Mouse (Mus musculus) forebrain, embryonic 11.5 days (tissue): ENCODE measurements at regions not wholly inside any gene's neighbourhood (a gene's known extent, or its start where the extent isn't known, plus 50 kb on each side); places are given as distances from the start of the nearest gene placed in this dataset.

Experiments used
- ATAC-seq: fragments of 200-750 bp; cut with Nextera tagmentation; replicated peaks from 2 replicates; pipeline ENCODE4 v1.8.0; 2017; ENCODE audit warnings: moderate TSS enrichment; ENCODE audit not compliant: low FRiP score
- DNase-seq: peaks from one replicate; pipeline ENCODE4 v3.0.0-alpha.2; 2017; ENCODE audit warnings: low spot score
- H3K27ac ChIP-seq: fragments of 300-500 bp; sonication (generic); 2 replicates; pipeline ENCODE4 v1.5.1; 2014; ENCODE audit warnings: low read depth, low read length
- H3K27me3 ChIP-seq: fragments of 300-500 bp; sonication (generic); 2 replicates; pipeline ENCODE4 v1.6.1; 2014; ENCODE audit warnings: mild to moderate bottlenecking, low read length, mixed read lengths; ENCODE audit not compliant: control insufficient read depth, insufficient read depth
- H3K36me3 ChIP-seq: fragments of 300-500 bp; sonication (generic); 2 replicates; pipeline ENCODE4 v1.6.1; 2014; ENCODE audit warnings: mild to moderate bottlenecking, low read length, moderate library complexity, mixed read lengths; ENCODE audit not compliant: control insufficient read depth, insufficient read depth
- H3K4me1 ChIP-seq: fragments of 300-500 bp; sonication (generic); replicated peaks from 2 replicates; pipeline ENCODE4 v1.6.1; 2014; ENCODE audit warnings: low read length, mixed read lengths; ENCODE audit not compliant: control insufficient read depth, insufficient read depth
- H3K4me2 ChIP-seq: fragments of 300-500 bp; sonication (generic); 2 replicates; pipeline ENCODE4 v1.6.1; 2014; ENCODE audit warnings: low read depth, mild to moderate bottlenecking, low read length, moderate library complexity, mixed read lengths; ENCODE audit not compliant: severe bottlenecking
- H3K4me3 ChIP-seq: fragments of 300-500 bp; sonication (generic); 2 replicates; pipeline ENCODE4 v1.5.1; 2014; ENCODE audit warnings: low read depth, low read length
- H3K9ac ChIP-seq: fragments of 300-500 bp; sonication (generic); 2 replicates; pipeline ENCODE4 v1.6.1; 2014; ENCODE audit warnings: low read length
- H3K9me3 ChIP-seq: fragments of 300-500 bp; sonication (generic); 2 replicates; pipeline ENCODE4 v1.6.1; 2016; ENCODE audit warnings: low read length, mixed read lengths; ENCODE audit not compliant: control insufficient read depth
- WGBS: fragments of 180-500 bp; shearing (Covaris S2); extraction: QIAGEN DNeasy Blood & Tissue Kit; methylation state at CpG from one replicate; pipeline ENCODE4 v1.1.7; 2014; 5-methylcytosine and 5-hydroxymethylcytosine counted together

DNA sequence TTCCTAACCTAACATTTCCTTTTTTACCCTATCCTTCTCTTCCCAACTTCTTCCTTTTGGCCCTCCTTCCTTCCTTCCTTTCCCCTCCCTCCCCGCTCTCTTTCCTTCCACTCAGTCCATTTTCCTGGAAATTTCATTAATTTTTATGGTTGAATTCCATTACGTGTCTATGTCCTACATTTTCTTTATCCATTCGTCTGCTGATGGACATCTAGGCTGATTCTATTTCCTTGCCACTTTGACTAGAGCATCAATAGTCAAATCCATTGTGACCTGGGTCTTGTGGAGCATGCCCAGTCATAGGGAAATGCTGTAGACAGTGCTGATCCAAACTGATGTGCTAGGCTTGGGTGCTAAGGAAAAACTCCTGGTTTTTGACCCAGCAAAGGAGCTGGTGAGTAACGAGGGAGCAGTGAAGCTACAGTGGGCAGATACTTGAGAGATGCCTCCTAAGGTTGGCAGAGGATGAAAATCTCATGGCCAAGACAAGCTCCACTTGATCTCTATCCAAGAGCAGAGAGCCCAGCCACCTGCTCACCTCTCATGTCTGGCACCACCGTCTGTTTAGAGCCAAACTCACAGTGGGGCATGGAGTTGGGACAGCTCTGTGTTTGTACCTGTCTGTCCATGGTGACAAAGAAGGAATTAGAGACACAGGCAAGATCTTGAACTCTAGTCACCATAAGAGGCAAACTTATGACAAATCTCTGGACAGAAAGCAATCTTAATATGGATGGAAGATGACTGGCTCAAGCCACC, 57.7 kb upstream of the Kctd3 start:
- H3K9me3 ChIP-seq = no peaks in the 10 kb centered on the region
- H3K27me3 ChIP-seq = no peaks in the 10 kb centered on the region
- no peaks in the 10 kb centered on the region for H3K4me1 ChIP-seq
- DNase-seq (no peak), ATAC-seq (no peak)
- no peak overlapping the region for H3K4me2 ChIP-seq
- no peak overlapping the region for H3K27ac ChIP-seq
- H3K4me3 ChIP-seq = no peak overlapping the region
- no peak overlapping the region for H3K9ac ChIP-seq
- no peaks in the 10 kb centered on the region for H3K36me3 ChIP-seq
- WGBS = 84% methylated on average over 5 of the region's 5 CpGs

DNA sequence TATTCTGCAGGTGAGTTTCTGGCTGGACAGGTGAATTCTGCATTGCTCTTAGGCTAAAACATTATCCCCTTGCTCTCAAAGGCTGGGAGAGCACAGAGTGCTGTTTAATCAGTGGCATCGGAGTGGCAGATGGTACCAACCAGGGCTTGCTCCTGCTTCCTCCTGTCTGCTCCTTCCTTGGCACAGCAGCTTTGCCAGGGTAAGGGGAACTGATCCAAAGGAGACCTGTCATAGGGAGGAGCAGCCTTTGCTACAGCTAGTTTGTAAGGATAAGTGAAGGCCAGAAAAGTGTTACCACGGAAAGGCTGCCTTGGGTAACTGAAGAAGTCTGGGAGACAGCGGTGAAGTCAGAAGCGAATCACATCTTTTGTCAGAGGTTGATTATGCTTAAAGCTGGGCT, 57.0 kb upstream of the Kctd3 start:
- no peak overlapping the region for H3K9ac ChIP-seq
- H3K9me3 ChIP-seq = no peaks in the 10 kb centered on the region
- no peak overlapping the region for H3K4me3 ChIP-seq
- H3K4me1 ChIP-seq = no peaks in the 10 kb centered on the region
- WGBS = 91% methylated on average over 4 of the region's 4 CpGs
- ATAC-seq (no peak), DNase-seq (no peak)
- no peak overlapping the region for H3K4me2 ChIP-seq
- no peaks in the 10 kb centered on the region for H3K36me3 ChIP-seq
- no peaks in the 10 kb centered on the region for H3K27me3 ChIP-seq
- no peak overlapping the region for H3K27ac ChIP-seq

DNA sequence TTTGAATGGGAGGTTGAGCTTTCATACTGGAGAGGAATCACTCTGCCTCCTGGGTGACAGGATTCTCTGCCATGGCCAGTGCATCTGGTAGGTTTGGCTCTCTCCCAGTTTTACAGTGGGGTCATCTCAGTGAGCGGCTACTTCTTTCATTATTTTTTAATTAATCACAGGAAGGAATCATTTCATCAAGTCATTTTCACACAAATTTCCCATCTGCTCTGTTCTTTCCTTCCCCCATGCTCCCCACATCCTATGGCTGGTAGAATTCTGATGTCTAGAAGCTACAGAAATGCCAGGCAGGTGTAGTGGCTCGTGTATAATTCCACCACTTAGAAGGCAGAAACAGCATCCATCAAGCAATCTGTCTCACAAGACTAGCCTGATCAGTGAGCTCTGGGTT, 56.1 kb upstream of the Kctd3 start:
- no peak overlapping the region for H3K9ac ChIP-seq
- no peak overlapping the region for H3K4me3 ChIP-seq
- no peak overlapping the region for H3K27ac ChIP-seq
- no peaks in the 10 kb centered on the region for H3K4me1 ChIP-seq
- 89% methylated on average over 2 of the region's 2 CpGs for whole genome bisulfite sequencing
- H3K27me3 ChIP-seq = no peaks in the 10 kb centered on the region
- no peaks in the 10 kb centered on the region for H3K9me3 ChIP-seq
- no peaks in the 10 kb centered on the region for H3K36me3 ChIP-seq
- no peak for ATAC-seq
- no peak overlapping the region for H3K4me2 ChIP-seq
- DNase-seq = no peak

DNA sequence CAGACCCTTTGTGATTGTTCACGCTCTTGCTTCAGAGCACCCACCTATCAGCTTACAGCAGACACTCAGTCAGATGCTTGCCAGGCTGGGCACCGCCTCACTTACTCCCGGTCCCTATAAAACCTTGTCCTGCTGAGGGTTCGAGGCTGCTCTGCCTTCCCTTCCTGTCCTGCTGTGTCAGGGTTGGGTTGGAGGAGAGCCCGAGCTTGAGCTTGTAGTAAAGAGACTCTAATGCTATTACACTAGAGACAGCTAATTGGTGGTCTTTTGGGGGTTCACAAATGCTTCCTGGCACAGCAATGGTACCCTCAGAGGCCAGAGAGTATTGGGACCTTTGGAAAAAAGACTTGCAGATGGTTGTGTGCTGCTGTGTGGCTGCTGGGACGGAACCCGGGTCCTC, 55.6 kb upstream of the Kctd3 start:
- no peak overlapping the region for H3K27ac ChIP-seq
- no peak overlapping the region for H3K4me3 ChIP-seq
- no peak overlapping the region for H3K9ac ChIP-seq
- H3K36me3 ChIP-seq = no peaks in the 10 kb centered on the region
- WGBS = 77% methylated on average over 7 of the region's 7 CpGs
- no peaks in the 10 kb centered on the region for H3K4me1 ChIP-seq
- no peaks in the 10 kb centered on the region for H3K9me3 ChIP-seq
- ATAC-seq (no peak), DNase-seq (no peak)
- H3K27me3 ChIP-seq = no peaks in the 10 kb centered on the region
- H3K4me2 ChIP-seq = no peak overlapping the region
